Mouse (Mus musculus) heart, postnatal 0 days (tissue): Measurements from ENCODE around the gene Cwc25. TPM values are rescaled to one million over a fixed set of nuclear protein-coding genes. Genes with fewer than 3 reads are reported as not detected.

ENCODE experiments used
- ATAC-seq: fragments of 200-750 bp; cut with Nextera tagmentation; 2 replicates; pipeline ENCODE4 v1.8.0; 2017; ENCODE audit warnings: low read depth, moderate number of reproducible peaks, moderate library complexity; ENCODE audit not compliant: insufficient read depth
- DNase-seq: peaks from one replicate; pipeline ENCODE4 v3.0.0-alpha.2; 2016; ENCODE audit warnings: low spot score
- H3K27ac ChIP-seq: fragments of 300-500 bp; sonication (generic); 2 replicates; pipeline ENCODE4 v1.5.1; 2014; ENCODE audit warnings: low read depth, mild to moderate bottlenecking
- H3K27me3 ChIP-seq: fragments of 300-500 bp; sonication (generic); 2 replicates; pipeline ENCODE4 v1.6.1; 2014; ENCODE audit warnings: low read length, mixed read lengths; ENCODE audit not compliant: control insufficient read depth, insufficient read depth
- H3K36me3 ChIP-seq: fragments of 300-500 bp; sonication (generic); replicated peaks from 2 replicates; pipeline ENCODE4 v1.6.1; 2014; ENCODE audit warnings: low read length, mixed read lengths; ENCODE audit not compliant: control insufficient read depth, insufficient read depth
- H3K4me1 ChIP-seq: fragments of 300-500 bp; sonication (generic); 2 replicates; pipeline ENCODE4 v1.6.1; 2014; ENCODE audit warnings: antibody characterized with exemption; ENCODE audit not compliant: control insufficient read depth, insufficient read depth
- H3K4me2 ChIP-seq: fragments of 300-500 bp; sonication (generic); 2 replicates; pipeline ENCODE4 v1.6.1; 2014; ENCODE audit warnings: low read depth, mild to moderate bottlenecking, low read length, moderate library complexity
- H3K4me3 ChIP-seq: fragments of 300-500 bp; sonication (generic); 2 replicates; pipeline ENCODE4 v1.5.1; 2014; ENCODE audit warnings: low read depth, low read length
- H3K9ac ChIP-seq: fragments of 300-500 bp; sonication (generic); replicated peaks from 2 replicates; pipeline ENCODE4 v1.6.1; 2014; ENCODE audit warnings: low read depth, low read length, mixed read lengths
- H3K9me3 ChIP-seq: fragments of 300-500 bp; sonication (generic); replicated peaks from 2 replicates; pipeline ENCODE4 v1.6.1; 2016; ENCODE audit warnings: low read length; ENCODE audit not compliant: control insufficient read depth
- CTCF ChIP-seq: IDR thresholded peaks from 2 replicates; pipeline ENCODE4 v1.5.1; 2016; ENCODE audit warnings: antibody characterized with exemption, control low read depth, low read depth
- EP300 ChIP-seq: IDR thresholded peaks from 2 replicates; pipeline ENCODE4 v1.6.1; 2016; ENCODE audit warnings: antibody characterized with exemption, low read depth
- WGBS: fragments of 180-500 bp; shearing (Covaris S2); extraction: QIAGEN DNeasy Blood & Tissue Kit; methylation state at CpG from one replicate; pipeline ENCODE4 v1.1.7; 2014; 5-methylcytosine and 5-hydroxymethylcytosine counted together
- polyA plus RNA-seq: library from polyadenylated mRNA; unstranded; fragments of >200 nt; fragmentation: Nextera tagmentation; extraction: Ambion mirVana; gene quantifications from 2 replicates; pipeline ENCODE4 v1.2.1, GENCODE M21; 2015
- total RNA-seq: library from RNA; depleted of rRNA; stranded (reverse); fragments of >200 nt; gene quantifications from 2 replicates; pipeline ENCODE4 v1.2.3, GENCODE M21; 2014; ENCODE audit warnings: low replicate concordance

The Cwc25 gene
- total and polyA plus RNA-seq, 2 experiments from 2014 or later, result 3.2 to 8.2 TPM

DNA sequence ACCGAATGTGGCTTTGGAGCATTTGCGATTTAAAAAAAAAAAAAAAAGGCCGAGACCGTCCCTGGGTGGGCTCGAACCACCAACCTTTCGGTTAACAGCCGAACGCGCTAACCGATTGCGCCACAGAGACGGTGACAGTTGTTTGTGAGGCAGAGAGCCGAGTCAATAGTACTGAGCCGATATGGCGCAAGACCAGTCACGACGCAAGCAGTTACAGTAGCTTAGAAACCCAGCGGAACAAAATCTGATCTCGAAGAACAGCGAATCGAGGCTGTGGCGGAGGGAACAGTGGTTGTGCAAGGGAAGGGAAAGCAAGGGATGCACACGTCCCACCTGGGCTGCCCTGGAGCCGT lies 64.0 kb downstream of the Cwc25 start:
- H3K27ac ChIP-seq, result peak overlapping the region; percentile 78
- H3K27me3 ChIP-seq, result no peaks in the 10 kb centered on the region
- peaks cover 19% of the 10 kb centered on the region for H3K36me3 ChIP-seq
- H3K9ac ChIP-seq, result peak overlapping the region; percentile 61
- no peaks in the 10 kb centered on the region for H3K9me3 ChIP-seq
- peak overlapping the region; percentile 89 for H3K4me2 ChIP-seq
- TF ChIP-seq CTCF (no peak), EP300 (no peak)
- under 1% methylated on average over 24 of the region's 24 CpGs for WGBS
- peak overlapping the region; percentile 70 for H3K4me3 ChIP-seq
- DNase-seq (peak; percentile 55), ATAC-seq (peak; percentile 5)
- H3K4me1 ChIP-seq, result peaks cover 20% of the 10 kb centered on the region; the same call in 1 of the 2 replicates

DNA sequence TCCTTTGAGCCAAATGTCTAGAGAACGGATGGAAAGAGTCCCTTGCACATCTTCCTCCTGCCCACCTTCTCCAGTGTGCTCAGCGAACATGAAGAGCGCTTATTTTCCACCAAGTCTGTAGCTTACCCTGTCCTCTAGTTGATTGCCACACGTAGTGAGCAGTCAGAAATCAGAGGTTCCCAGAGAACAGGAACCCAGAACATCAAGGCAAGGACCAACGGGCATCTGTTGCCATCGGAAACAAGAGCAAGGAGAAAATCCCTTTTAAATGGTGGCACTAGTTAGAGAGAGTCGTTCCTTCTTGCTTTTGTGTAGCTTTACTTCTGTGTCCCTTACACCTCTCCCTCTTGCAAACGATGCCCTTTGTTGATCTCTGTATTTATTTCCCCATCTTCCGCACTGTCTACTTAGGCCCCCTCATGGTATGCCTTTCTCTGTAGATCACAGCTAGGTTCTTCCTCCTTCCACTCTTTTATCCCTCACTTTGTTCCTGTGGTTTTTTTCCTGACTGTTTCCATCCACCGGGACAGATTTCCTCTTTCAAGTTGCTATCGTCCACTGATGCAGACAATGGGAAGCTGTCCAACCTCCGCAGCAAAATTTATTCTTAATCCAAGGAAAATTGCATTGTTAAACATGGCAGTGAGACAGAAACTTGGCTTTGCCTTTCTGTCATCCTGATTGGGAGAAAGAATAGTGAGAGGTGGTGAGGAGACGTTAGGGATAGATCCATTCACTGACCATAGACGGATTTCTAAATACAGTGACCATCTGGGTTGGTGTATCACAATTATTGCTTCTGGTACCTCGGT lies 64.6 kb downstream of the Cwc25 start:
- ATAC-seq (no peak), DNase-seq (no peak)
- Histone ChIP-seq H3K9ac (no peak overlapping the region), H3K4me3 (peak overlapping the region; percentile 70), H3K9me3 (no peaks in the 10 kb centered on the region), H3K36me3 (peaks cover 13% of the 10 kb centered on the region), H3K27ac (no peak overlapping the region), H3K4me2 (peak overlapping the region; percentile 89), H3K4me1 (peaks cover 20% of the 10 kb centered on the region; the same call in 1 of the 2 replicates), H3K27me3 (no peaks in the 10 kb centered on the region)
- no peak for TF ChIP-seq CTCF
- 50% methylated on average over 15 of the region's 15 CpGs for WGBS

GRCm38 (mm10) chr11:97700746-97701580 lies 65.4 kb downstream of the Cwc25 start:
- no peaks in the 10 kb centered on the region for H3K9me3 ChIP-seq
- peak overlapping the region; percentile 93 for H3K27ac ChIP-seq
- peak overlapping the region; percentile 70 for H3K4me3 ChIP-seq
- ATAC-seq (no peak), DNase-seq (peak; percentile 65)
- H3K27me3 ChIP-seq, result no peaks in the 10 kb centered on the region
- no peak for TF ChIP-seq EP300
- no peak for TF ChIP-seq CTCF
- H3K9ac ChIP-seq, result peak overlapping the region; percentile 84
- peaks cover 5% of the 10 kb centered on the region; the same call in 1 of the 2 replicates for H3K36me3 ChIP-seq
- peaks cover 27% of the 10 kb centered on the region for H3K4me1 ChIP-seq
- H3K4me2 ChIP-seq, result peak overlapping the region; percentile 97
- WGBS, result 20% methylated on average over 30 of the region's 30 CpGs

GRCm38 (mm10) chr11:97700003-97700745 lies 66.2 kb downstream of the Cwc25 start, which contains the start of gene Pcgf2:
Gene Pcgf2 (minus strand): TSS chr11:97700497.
- H3K4me3 ChIP-seq, result peak within 1 kb of the TSS; percentile 70
- TF ChIP-seq CTCF, result no peak
- TF ChIP-seq EP300, result no peak
- peak; percentile 16; the same call in 1 of the 2 replicates for ATAC-seq

DNA sequence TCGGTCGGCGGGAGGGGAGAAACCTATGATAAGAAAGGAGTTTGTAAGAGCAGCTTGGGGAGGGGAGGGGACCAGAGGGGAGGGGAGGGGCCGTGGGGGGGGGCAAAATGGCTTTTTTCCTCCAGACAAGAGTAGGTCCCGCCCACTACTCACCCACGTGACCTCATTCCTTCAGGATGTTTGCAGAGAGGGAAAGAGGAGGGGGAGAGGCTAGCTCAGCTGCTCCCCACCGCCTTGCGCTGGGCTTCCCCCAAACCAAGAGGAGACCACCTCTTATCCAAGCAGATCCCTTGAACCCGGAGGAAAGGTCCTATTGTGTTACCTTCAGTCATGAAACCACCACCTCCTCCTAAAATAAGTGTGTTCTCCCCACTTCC lies 66.7 kb downstream of the Cwc25 start:
- no peaks in the 10 kb centered on the region for H3K36me3 ChIP-seq
- H3K9ac ChIP-seq, result peak overlapping the region; percentile 84
- no peak for TF ChIP-seq EP300
- no peak for TF ChIP-seq CTCF
- H3K27ac ChIP-seq, result peak overlapping the region; percentile 93
- peak; percentile 92 for DNase-seq
- peaks cover 39% of the 10 kb centered on the region for H3K4me1 ChIP-seq
- H3K9me3 ChIP-seq, result no peaks in the 10 kb centered on the region
- WGBS, result 0% methylated on average over 6 of the region's 9 CpGs
- H3K27me3 ChIP-seq, result no peaks in the 10 kb centered on the region
- H3K4me3 ChIP-seq, result peak overlapping the region; percentile 70
- peak overlapping the region; percentile 97 for H3K4me2 ChIP-seq
- ATAC-seq, result peak; percentile 19

More at GRCm38 (mm10) chr11:97700003-97700745, 66.2 kb downstream of the Cwc25 start, which contains the start of gene Pcgf2:
- Histone ChIP-seq H3K36me3 (no peaks in the 10 kb centered on the region), H3K9me3 (no peaks in the 10 kb centered on the region), H3K9ac (peak within 1 kb of the TSS; percentile 84), H3K4me1 (peaks cover 34% of the 10 kb centered on the region), H3K4me2 (peak within 1 kb of the TSS; percentile 97), H3K27me3 (no peaks in the 10 kb centered on the region), H3K27ac (peak within 1 kb of the TSS; percentile 93)
- DNase-seq, result peak; percentile 83
- 0% methylated on average over 85 of the region's 85 CpGs for WGBS
